Mouse (Mus musculus): ENCODE measurements around the gene Zfp839. TPM values are rescaled to one million over a fixed set of nuclear protein-coding genes. Genes with fewer than 3 reads are reported as not detected.

Gene Zfp839
- polyA plus RNA-seq, 1 experiment from 2014 or later = 6.1 TPM

- Histone ChIP-seq H3K27ac (replicated peaks) (no peak overlapping the region), H3K4me3 (no peak overlapping the region), H3K9me3 (no peaks in the 10 kb centered on the region), H3K4me1 (no peaks in the 10 kb centered on the region), H3K27me3 (replicated peaks; ENCODE audit: low read depth, poor library complexity, severe bottlenecking) (no peaks in the 10 kb centered on the region), H3K36me3 (replicated peaks) (peaks cover 77% of the 10 kb centered on the region)
- no peak for DNase-seq (ENCODE audit: low spot score)
- 93% methylated on average over 6 of the region's 6 CpGs for WGBS
Observed at GRCm38 (mm10) chr12:110864008-110864407, 14.0 kb downstream of the Zfp839 start.

GRCm38 (mm10) chr12:110865571-110865970 lies 15.5 kb downstream of the Zfp839 start:
- WGBS = 45% methylated on average over 6 of the region's 6 CpGs
- H3K36me3 ChIP-seq (replicated peaks) = peaks cover 88% of the 10 kb centered on the region
- DNase-seq (ENCODE audit: low spot score) = no peak

GRCm38 (mm10) chr12:110865989-110866388 lies 15.9 kb downstream of the Zfp839 start:
- no peak for DNase-seq (ENCODE audit: low spot score)
- Histone ChIP-seq H3K9me3 (no peaks in the 10 kb centered on the region), H3K36me3 (replicated peaks) (peaks cover 89% of the 10 kb centered on the region), H3K4me1 (no peaks in the 10 kb centered on the region), H3K4me3 (no peak overlapping the region), H3K27ac (replicated peaks) (no peak overlapping the region), H3K27me3 (replicated peaks; ENCODE audit: low read depth, poor library complexity, severe bottlenecking) (no peaks in the 10 kb centered on the region)
- 84% methylated on average over 10 of the region's 10 CpGs for WGBS

More at GRCm38 (mm10) chr12:110865571-110865970, 15.5 kb downstream of the Zfp839 start:
- Histone ChIP-seq H3K27ac (replicated peaks) (no peak overlapping the region), H3K4me3 (no peak overlapping the region), H3K9me3 (no peaks in the 10 kb centered on the region), H3K4me1 (no peaks in the 10 kb centered on the region), H3K27me3 (replicated peaks; ENCODE audit: low read depth, poor library complexity, severe bottlenecking) (no peaks in the 10 kb centered on the region)

- no peak overlapping the region for H3K4me3 ChIP-seq
- WGBS = 92% methylated on average over 4 of the region's 4 CpGs
- H3K27me3 ChIP-seq (replicated peaks; ENCODE audit: low read depth, poor library complexity, severe bottlenecking) = no peaks in the 10 kb centered on the region
- H3K36me3 ChIP-seq (replicated peaks) = peaks cover 96% of the 10 kb centered on the region
- no peaks in the 10 kb centered on the region for H3K9me3 ChIP-seq
- DNase-seq (ENCODE audit: low spot score) = no peak
- H3K4me1 ChIP-seq = no peaks in the 10 kb centered on the region
- H3K27ac ChIP-seq (replicated peaks) = no peak overlapping the region
Observed at GRCm38 (mm10) chr12:110870107-110870506, 20.1 kb downstream of the Zfp839 start.

GRCm38 (mm10) chr12:110871247-110871646 lies 21.2 kb downstream of the Zfp839 start:
- peaks cover 98% of the 10 kb centered on the region for H3K36me3 ChIP-seq (replicated peaks)
- H3K9me3 ChIP-seq = no peaks in the 10 kb centered on the region
- DNase-seq (ENCODE audit: low spot score) = no peak
- WGBS = 91% methylated on average over 5 of the region's 5 CpGs
- H3K27ac ChIP-seq (replicated peaks) = no peak overlapping the region
- no peaks in the 10 kb centered on the region for H3K27me3 ChIP-seq (replicated peaks; ENCODE audit: low read depth, poor library complexity, severe bottlenecking)
- no peak overlapping the region for H3K4me3 ChIP-seq
- no peaks in the 10 kb centered on the region for H3K4me1 ChIP-seq

GRCm38 (mm10) chr12:110875351-110875750 lies 25.3 kb downstream of the Zfp839 start:
- 92% methylated on average over 2 of the region's 2 CpGs for WGBS
- no peak for DNase-seq (ENCODE audit: low spot score)
- Histone ChIP-seq H3K4me3 (no peak overlapping the region), H3K27ac (replicated peaks) (no peak overlapping the region), H3K4me1 (no peaks in the 10 kb centered on the region), H3K27me3 (replicated peaks; ENCODE audit: low read depth, poor library complexity, severe bottlenecking) (no peaks in the 10 kb centered on the region), H3K9me3 (no peaks in the 10 kb centered on the region), H3K36me3 (replicated peaks) (peaks cover 94% of the 10 kb centered on the region)

- H3K27ac ChIP-seq (replicated peaks) = no peak overlapping the region
- no peaks in the 10 kb centered on the region for H3K27me3 ChIP-seq (replicated peaks; ENCODE audit: low read depth, poor library complexity, severe bottlenecking)
- H3K9me3 ChIP-seq = no peaks in the 10 kb centered on the region
- H3K4me3 ChIP-seq = no peak overlapping the region
- DNase-seq (ENCODE audit: low spot score) = no peak
- WGBS = 89% methylated on average over 7 of the region's 7 CpGs
- H3K4me1 ChIP-seq = no peaks in the 10 kb centered on the region
- peaks cover 73% of the 10 kb centered on the region for H3K36me3 ChIP-seq (replicated peaks)
Observed at GRCm38 (mm10) chr12:110882291-110882690, 32.2 kb downstream of the Zfp839 start.

- DNase-seq (ENCODE audit: low spot score) = no peak
- no peaks in the 10 kb centered on the region for H3K27me3 ChIP-seq (replicated peaks; ENCODE audit: low read depth, poor library complexity, severe bottlenecking)
- no peak overlapping the region for H3K4me3 ChIP-seq
- H3K27ac ChIP-seq (replicated peaks) = no peak overlapping the region
- peaks cover 47% of the 10 kb centered on the region for H3K36me3 ChIP-seq (replicated peaks)
- 93% methylated on average over 2 of the region's 2 CpGs for WGBS
- peaks cover 19% of the 10 kb centered on the region for H3K4me1 ChIP-seq
- H3K9me3 ChIP-seq = no peaks in the 10 kb centered on the region
Observed at GRCm38 (mm10) chr12:110885251-110885650, 35.2 kb downstream of the Zfp839 start.

GRCm38 (mm10) chr12:110888106-110888505 lies 38.1 kb downstream of the Zfp839 start:
- H3K4me1 ChIP-seq = peaks cover 22% of the 10 kb centered on the region
- H3K27ac ChIP-seq (replicated peaks) = peak overlapping the region; percentile 93
- peak overlapping the region; percentile 95 for H3K4me3 ChIP-seq
- no peaks in the 10 kb centered on the region for H3K9me3 ChIP-seq
- WGBS = 45% methylated on average over 12 of the region's 12 CpGs
- no peaks in the 10 kb centered on the region for H3K27me3 ChIP-seq (replicated peaks; ENCODE audit: low read depth, poor library complexity, severe bottlenecking)
- DNase-seq (ENCODE audit: low spot score) = no peak
- H3K36me3 ChIP-seq (replicated peaks) = peaks cover 20% of the 10 kb centered on the region

- Histone ChIP-seq H3K36me3 (replicated peaks) (peaks cover 15% of the 10 kb centered on the region), H3K27me3 (replicated peaks; ENCODE audit: low read depth, poor library complexity, severe bottlenecking) (no peaks in the 10 kb centered on the region), H3K9me3 (no peaks in the 10 kb centered on the region), H3K4me1 (peaks cover 22% of the 10 kb centered on the region), H3K27ac (replicated peaks) (peak overlapping the region; percentile 93), H3K4me3 (peak overlapping the region; percentile 95)
- DNase-seq (ENCODE audit: low spot score) = no peak
- WGBS = 0% methylated on average over 25 of the region's 25 CpGs
Observed at GRCm38 (mm10) chr12:110888606-110889005, 38.6 kb downstream of the Zfp839 start.

GRCm38 (mm10) chr12:110889036-110890020 lies 39.3 kb downstream of the Zfp839 start, which contains the start of the genes Cinp and Tecpr2:
Gene Cinp, minus strand, starts transcription at chr12:110889145.
Gene Tecpr2, plus strand, starts transcription at chr12:110889264.
- H3K4me1 ChIP-seq = peaks cover 25% of the 10 kb centered on the region
- H3K36me3 ChIP-seq (replicated peaks) = peaks cover 10% of the 10 kb centered on the region
- H3K4me3 ChIP-seq = peak within 1 kb of the TSS; percentile 95
- DNase-seq (ENCODE audit: low spot score) = peak; percentile 98
- H3K9me3 ChIP-seq = no peaks in the 10 kb centered on the region
- no peaks in the 10 kb centered on the region for H3K27me3 ChIP-seq (replicated peaks; ENCODE audit: low read depth, poor library complexity, severe bottlenecking)
- H3K27ac ChIP-seq (replicated peaks) = peak within 1 kb of the TSS; percentile 93
- under 1% methylated on average over 74 of the region's 74 CpGs for WGBS

GRCm38 (mm10) chr12:110891887-110892286 lies 41.8 kb downstream of the Zfp839 start:
- H3K36me3 ChIP-seq (replicated peaks) = 0 out of 2 replicates have a peak, but pooled peaks cover 2% of the 10 kb centered on the region
- 95% methylated on average over 1 of the region's 1 CpGs for WGBS
- H3K9me3 ChIP-seq = no peaks in the 10 kb centered on the region

GRCm38 (mm10) chr12:110902106-110902505 lies 52.1 kb downstream of the Zfp839 start:
- no peaks in the 10 kb centered on the region for H3K9me3 ChIP-seq
- no peak overlapping the region for H3K27ac ChIP-seq (replicated peaks)
- DNase-seq (ENCODE audit: low spot score) = no peak
- no peak overlapping the region for H3K4me3 ChIP-seq
- WGBS = 80% methylated on average over 4 of the region's 4 CpGs
- H3K4me1 ChIP-seq = no peaks in the 10 kb centered on the region
- no peaks in the 10 kb centered on the region for H3K27me3 ChIP-seq (replicated peaks; ENCODE audit: low read depth, poor library complexity, severe bottlenecking)
- H3K36me3 ChIP-seq (replicated peaks) = peaks cover 5% of the 10 kb centered on the region; the same call in 1 of the 2 replicates

More at GRCm38 (mm10) chr12:110891887-110892286, 41.8 kb downstream of the Zfp839 start:
- H3K27ac ChIP-seq (replicated peaks) = no peak overlapping the region
- H3K4me3 ChIP-seq = no peak overlapping the region
- H3K4me1 ChIP-seq = peaks cover 29% of the 10 kb centered on the region
- no peaks in the 10 kb centered on the region for H3K27me3 ChIP-seq (replicated peaks; ENCODE audit: low read depth, poor library complexity, severe bottlenecking)
- DNase-seq (ENCODE audit: low spot score) = no peak

All from embryonic facial prominence, embryonic 10.5 days (tissue).